Mouse (Mus musculus) heart, adult 2 months (tissue): ENCODE results near the gene Golph3.

Source experiments
- CTCF ChIP-seq: fragments of 200-600 bp; IDR thresholded peaks from 2 replicates; pipeline ENCODE4 v1.8.1; 2022; ENCODE audit warnings: antibody characterized with exemption, mild to moderate bottlenecking, moderate library complexity
- POLR2A ChIP-seq: fragments of 200-500 bp; IDR thresholded peaks from 2 replicates; pipeline ENCODE4 v1.6.1; 2011; ENCODE audit warnings: mild to moderate bottlenecking, low read depth, low read length, control low read depth; ENCODE audit not compliant: insufficient read depth

DNA sequence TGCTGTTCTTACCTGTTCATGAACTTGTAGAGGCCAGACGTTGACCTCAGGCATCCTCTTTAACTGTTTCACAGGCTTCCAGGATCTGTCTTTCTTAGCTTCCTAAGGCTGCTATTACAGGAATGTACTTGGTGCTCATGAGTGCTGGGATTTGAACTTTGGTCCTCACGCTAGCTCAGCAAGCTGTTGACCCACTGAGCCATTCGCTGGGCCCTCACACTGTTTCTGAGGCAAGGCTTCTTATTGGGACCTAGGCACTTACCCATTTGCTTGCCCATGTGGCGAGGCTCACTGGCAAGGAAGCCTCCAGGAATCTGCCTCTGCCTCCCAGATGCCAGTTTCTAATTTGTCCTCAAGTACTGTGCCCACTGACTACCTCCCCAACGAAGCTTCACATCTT is 1.4 kb upstream of the Golph3 start:
- TF ChIP-seq POLR2A (no peak), CTCF (no peak)
